Mouse (Mus musculus) cortical plate, adult 2 months (tissue): Measurements from ENCODE around the gene B3gnt2. TPM values are rescaled to one million over a fixed set of nuclear protein-coding genes. Genes with fewer than 3 reads are reported as not detected.
A peak's percentile ranks its signal among the peaks of the same experiment; 100 is the strongest.

Experiments
- H3K27ac ChIP-seq: fragments of 200-500 bp; 2 replicates; pipeline ENCODE4 v1.5.1; 2012; ENCODE audit warnings: low read length, control low read depth, inconsistent platforms; ENCODE audit not compliant: insufficient read depth
- H3K4me1 ChIP-seq: fragments of 200-500 bp; 2 replicates; pipeline ENCODE4 v1.6.1; 2011; ENCODE audit warnings: low read length; ENCODE audit not compliant: control insufficient read depth, insufficient read depth
- H3K4me3 ChIP-seq: fragments of 200-500 bp; 2 replicates; pipeline ENCODE4 v1.5.1; 2011; ENCODE audit warnings: mild to moderate bottlenecking, low read length, control low read depth; ENCODE audit not compliant: insufficient read depth
- CTCF ChIP-seq: fragments of 200-500 bp; IDR thresholded peaks from 2 replicates; pipeline ENCODE4 v1.5.1; 2011; ENCODE audit warnings: mild to moderate bottlenecking, control low read depth, low read length; ENCODE audit not compliant: insufficient read depth; ENCODE audit errors: extremely low read depth
- POLR2A ChIP-seq: fragments of 200-500 bp; IDR thresholded peaks from 2 replicates; pipeline ENCODE4 v1.6.1; 2011; ENCODE audit warnings: mild to moderate bottlenecking, low read length, control low read depth; ENCODE audit not compliant: insufficient read depth; ENCODE audit errors: extremely low read depth
- polyA plus RNA-seq: library from polyadenylated mRNA; depleted of rRNA; stranded (reverse); fragments of >200 nt; gene quantifications from 2 replicates; pipeline ENCODE4 v1.2.3, GENCODE M21; 2012

B3gnt2 gene
- polyA plus RNA-seq, 1 experiment: 11.2 TPM

GRCm38 (mm10) chr11:22872307-22872680, 11.5 kb upstream of the B3gnt2 start:
- TF ChIP-seq CTCF: no peak
- TF ChIP-seq POLR2A: no peak
- no peak overlapping the region for H3K4me3 ChIP-seq
- no peak overlapping the region for H3K27ac ChIP-seq
- peaks cover 2% of the 10 kb centered on the region; the same call in 1 of the 2 replicates for H3K4me1 ChIP-seq

- Histone ChIP-seq H3K4me3 (no peak overlapping the region), H3K4me1 (peaks cover 2% of the 10 kb centered on the region; the same call in 1 of the 2 replicates), H3K27ac (no peak overlapping the region)
- TF ChIP-seq POLR2A (no peak), CTCF (no peak)
Observed at GRCm38 (mm10) chr11:22871628-22872306, 11.0 kb upstream of the B3gnt2 start.

GRCm38 (mm10) chr11:22868582-22868981, 7.8 kb upstream of the B3gnt2 start:
- Histone ChIP-seq H3K4me1 (peaks cover 2% of the 10 kb centered on the region; the same call in 1 of the 2 replicates), H3K27ac (no peak overlapping the region), H3K4me3 (no peak overlapping the region)
- TF ChIP-seq POLR2A: no peak
- TF ChIP-seq CTCF: no peak

GRCm38 (mm10) chr11:22867691-22868090, 6.9 kb upstream of the B3gnt2 start:
- TF ChIP-seq CTCF (no peak), POLR2A (no peak)
- H3K27ac ChIP-seq: no peak overlapping the region
- H3K4me1 ChIP-seq: no peaks in the 10 kb centered on the region
- no peak overlapping the region for H3K4me3 ChIP-seq

- H3K4me3 ChIP-seq: no peak overlapping the region
- TF ChIP-seq CTCF (no peak), POLR2A (no peak)
- no peak overlapping the region for H3K27ac ChIP-seq
- no peaks in the 10 kb centered on the region for H3K4me1 ChIP-seq
Observed at GRCm38 (mm10) chr11:22865635-22866246, 5.0 kb upstream of the B3gnt2 start.

GRCm38 (mm10) chr11:22864305-22865060, 3.7 kb upstream of the B3gnt2 start:
- Histone ChIP-seq H3K4me1 (no peaks in the 10 kb centered on the region), H3K4me3 (no peak overlapping the region), H3K27ac (no peak overlapping the region)
- TF ChIP-seq POLR2A (no peak), CTCF (no peak)

GRCm38 (mm10) chr11:22863581-22863980, 2.8 kb upstream of the B3gnt2 start:
- TF ChIP-seq POLR2A (no peak), CTCF (no peak)
- no peak overlapping the region for H3K27ac ChIP-seq
- H3K4me1 ChIP-seq: no peaks in the 10 kb centered on the region
- H3K4me3 ChIP-seq: no peak overlapping the region

- Histone ChIP-seq H3K4me3 (no peak overlapping the region), H3K4me1 (no peaks in the 10 kb centered on the region), H3K27ac (no peak overlapping the region)
- no peak for TF ChIP-seq CTCF
- TF ChIP-seq POLR2A: no peak
Observed at GRCm38 (mm10) chr11:22861315-22861714, 554 bp upstream of the B3gnt2 start.

- peak overlapping the region; percentile 30 for H3K27ac ChIP-seq
- TF ChIP-seq POLR2A: peak; percentile 36; the same call in 1 of the 2 replicates
- no peak for TF ChIP-seq CTCF
- H3K4me1 ChIP-seq: no peaks in the 10 kb centered on the region
- H3K4me3 ChIP-seq: peak overlapping the region; percentile 90
Observed at GRCm38 (mm10) chr11:22859633-22860334, 977 bp downstream of the B3gnt2 start.
